Mouse (Mus musculus): ENCODE results near the gene Zmiz1. TPM values are rescaled to one million over a fixed set of nuclear protein-coding genes. Genes with fewer than 3 reads are reported as not detected.

The Zmiz1 gene
- total and polyA plus RNA-seq, 3 experiments: 0.09 to 0.16 TPM; not detected in 1

DNA sequence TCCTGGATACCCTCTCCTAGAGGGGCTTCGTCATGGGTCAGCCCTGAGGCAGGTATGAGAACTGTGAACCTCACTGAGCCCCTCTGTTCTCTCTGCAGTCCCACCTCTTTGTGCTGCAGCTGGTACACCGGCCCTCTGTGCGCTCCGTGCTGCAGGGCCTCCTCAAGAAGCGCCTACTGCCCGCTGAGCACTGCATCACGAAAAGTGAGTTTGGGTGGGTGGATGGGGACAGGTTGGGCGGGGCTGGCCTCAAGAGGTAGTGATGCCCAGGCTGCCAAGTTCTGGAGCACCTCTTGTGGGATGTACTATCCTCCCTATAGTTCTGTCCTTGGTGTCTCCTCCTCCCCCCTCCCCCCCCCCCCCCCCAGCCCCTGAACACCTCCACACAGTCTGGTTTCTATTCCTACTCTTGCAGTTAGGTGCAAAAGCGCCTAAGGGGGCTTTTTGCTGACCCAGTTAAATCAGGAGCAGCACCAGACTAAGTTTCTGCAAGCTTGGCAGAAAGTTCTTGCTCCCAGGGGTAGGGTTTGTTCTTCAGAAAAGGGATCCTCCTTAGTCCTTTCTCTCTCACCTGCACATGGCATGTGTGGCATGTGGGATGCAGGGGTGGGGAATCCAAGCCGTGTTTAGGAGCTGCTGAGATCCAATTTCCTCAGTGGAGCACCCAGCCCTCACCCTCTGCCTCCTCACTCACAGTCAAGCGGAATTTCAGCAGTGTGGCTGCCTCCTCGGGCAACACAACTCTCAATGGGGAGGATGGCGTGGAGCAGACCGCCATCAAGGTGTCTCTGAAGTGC is 195.6 kb downstream of the Zmiz1 start:
- H3K4me3 ChIP-seq (ENCODE audit: low read depth, low read length): no peak overlapping the region
- H3K9me3 ChIP-seq (replicated peaks): peaks cover 79% of the 10 kb centered on the region
- no peak for ATAC-seq (ENCODE audit: extremely low read depth, insufficient number of reproducible peaks, low FRiP score, poor library complexity, severe bottlenecking)
- TF ChIP-seq POLR2AphosphoS5 (IDR thresholded peaks at IDR 0.05; ENCODE audit: insufficient replicate concordance, low read depth, low read length): no peak
- TF ChIP-seq GATA2 (IDR thresholded peaks at IDR 0.05; ENCODE audit: borderline replicate concordance, low read depth, low read length): no peak
- TF ChIP-seq GATA1 (IDR thresholded peaks at IDR 0.05; ENCODE audit: borderline replicate concordance, low read length): no peak
- no peak for TF ChIP-seq TAL1 (conservative IDR thresholded peaks at IDR 0.05; ENCODE audit: low read depth, low read length)
- TF ChIP-seq CTCF (IDR thresholded peaks at IDR 0.05; ENCODE audit: low read depth, low read length): no peak
- H3K36me3 ChIP-seq (replicated peaks): no peaks in the 10 kb centered on the region
- peaks cover 4% of the 10 kb centered on the region; the same call in 1 of the 2 replicates for H3K27me3 ChIP-seq (ENCODE audit: insufficient read depth, low read length)
- no peaks in the 10 kb centered on the region for H3K4me1 ChIP-seq (ENCODE audit: insufficient read depth, low read depth, low read length)
- DNase-seq (ENCODE audit: low spot score): no peak

DNA sequence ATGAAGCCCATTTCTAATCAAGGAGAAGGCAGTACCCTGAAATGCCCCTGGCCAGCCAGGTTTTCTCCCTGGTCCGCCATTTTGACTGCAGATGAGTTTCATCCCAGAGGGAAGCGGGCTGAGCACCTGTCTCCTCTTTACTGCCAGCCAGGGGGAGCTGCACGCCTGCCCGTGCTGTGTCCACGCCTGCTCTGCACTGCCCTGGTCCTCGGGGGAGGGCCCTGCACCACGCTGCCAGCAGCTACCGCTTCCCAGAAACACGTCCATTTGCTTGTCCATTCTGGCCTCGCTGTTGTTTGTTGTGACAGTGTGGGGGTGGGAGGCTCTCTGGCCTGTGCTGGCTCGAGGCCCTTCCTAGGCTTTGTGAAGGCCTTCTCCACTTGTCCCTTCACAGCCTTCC is 201.7 kb downstream of the Zmiz1 start:
- DNase-seq (ENCODE audit: low spot score): no peak
- no peaks in the 10 kb centered on the region; the same call in 1 of the 2 replicates for H3K27me3 ChIP-seq (ENCODE audit: insufficient read depth, low read length)
- TF ChIP-seq TAL1 (conservative IDR thresholded peaks at IDR 0.05; ENCODE audit: low read depth, low read length) (no peak), GATA1 (IDR thresholded peaks at IDR 0.05; ENCODE audit: borderline replicate concordance, low read length) (no peak), CTCF (IDR thresholded peaks at IDR 0.05; ENCODE audit: low read depth, low read length) (no peak), GATA2 (IDR thresholded peaks at IDR 0.05; ENCODE audit: borderline replicate concordance, low read depth, low read length) (no peak), POLR2AphosphoS5 (IDR thresholded peaks at IDR 0.05; ENCODE audit: insufficient replicate concordance, low read depth, low read length) (no peak)
- H3K36me3 ChIP-seq (replicated peaks): no peaks in the 10 kb centered on the region
- H3K9me3 ChIP-seq (replicated peaks): peaks cover 65% of the 10 kb centered on the region
- ATAC-seq (ENCODE audit: extremely low read depth, insufficient number of reproducible peaks, low FRiP score, poor library complexity, severe bottlenecking): no peak
- no peaks in the 10 kb centered on the region for H3K4me1 ChIP-seq (ENCODE audit: insufficient read depth, low read depth, low read length)
- no peak overlapping the region for H3K4me3 ChIP-seq (ENCODE audit: low read depth, low read length)

DNA sequence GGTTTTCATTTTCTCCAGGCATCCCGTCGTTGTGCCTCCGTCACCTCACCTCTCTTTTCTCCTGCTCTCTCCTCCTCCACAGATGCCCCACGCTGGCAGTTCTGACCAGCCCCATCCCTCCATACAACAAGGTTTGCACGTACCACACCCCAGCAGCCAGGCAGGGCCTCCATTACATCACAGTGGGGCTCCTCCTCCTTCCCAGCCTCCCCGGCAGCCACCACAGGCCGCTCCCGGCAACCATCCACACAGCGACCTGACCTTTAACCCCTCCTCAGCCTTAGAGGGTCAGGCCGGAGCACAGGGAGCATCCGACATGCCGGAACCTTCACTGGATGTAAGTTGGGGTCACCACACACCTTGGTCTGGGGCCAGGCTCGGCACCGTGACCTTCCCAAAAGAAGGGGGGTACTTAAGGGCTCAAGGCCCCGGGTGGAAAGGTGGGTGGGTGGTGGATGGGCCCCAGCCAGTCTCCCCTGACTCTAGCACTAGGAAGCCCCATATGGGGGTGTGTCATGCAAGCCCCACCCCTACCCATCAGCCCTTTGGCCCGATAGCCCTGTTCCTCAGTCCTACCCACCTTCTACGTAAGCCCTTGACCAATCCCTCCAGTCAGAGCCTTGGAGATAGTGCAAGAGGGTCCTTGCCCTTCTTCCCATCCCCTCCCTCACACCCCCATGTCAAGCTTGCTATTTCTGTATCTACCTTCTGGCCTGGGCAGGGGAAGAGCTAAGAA is 202.4 kb downstream of the Zmiz1 start:
- Histone ChIP-seq H3K27me3 (ENCODE audit: insufficient read depth, low read length) (no peaks in the 10 kb centered on the region; the same call in 1 of the 2 replicates), H3K36me3 (replicated peaks) (no peaks in the 10 kb centered on the region), H3K4me3 (ENCODE audit: low read depth, low read length) (no peak overlapping the region), H3K4me1 (ENCODE audit: insufficient read depth, low read depth, low read length) (no peaks in the 10 kb centered on the region), H3K9me3 (replicated peaks) (peaks cover 58% of the 10 kb centered on the region)
- no peak for DNase-seq (ENCODE audit: low spot score)
- TF ChIP-seq POLR2AphosphoS5 (IDR thresholded peaks at IDR 0.05; ENCODE audit: insufficient replicate concordance, low read depth, low read length) (no peak), CTCF (IDR thresholded peaks at IDR 0.05; ENCODE audit: low read depth, low read length) (no peak), GATA2 (IDR thresholded peaks at IDR 0.05; ENCODE audit: borderline replicate concordance, low read depth, low read length) (no peak), TAL1 (conservative IDR thresholded peaks at IDR 0.05; ENCODE audit: low read depth, low read length) (no peak), GATA1 (IDR thresholded peaks at IDR 0.05; ENCODE audit: borderline replicate concordance, low read length) (no peak)
- ATAC-seq (ENCODE audit: extremely low read depth, insufficient number of reproducible peaks, low FRiP score, poor library complexity, severe bottlenecking): no peak

DNA sequence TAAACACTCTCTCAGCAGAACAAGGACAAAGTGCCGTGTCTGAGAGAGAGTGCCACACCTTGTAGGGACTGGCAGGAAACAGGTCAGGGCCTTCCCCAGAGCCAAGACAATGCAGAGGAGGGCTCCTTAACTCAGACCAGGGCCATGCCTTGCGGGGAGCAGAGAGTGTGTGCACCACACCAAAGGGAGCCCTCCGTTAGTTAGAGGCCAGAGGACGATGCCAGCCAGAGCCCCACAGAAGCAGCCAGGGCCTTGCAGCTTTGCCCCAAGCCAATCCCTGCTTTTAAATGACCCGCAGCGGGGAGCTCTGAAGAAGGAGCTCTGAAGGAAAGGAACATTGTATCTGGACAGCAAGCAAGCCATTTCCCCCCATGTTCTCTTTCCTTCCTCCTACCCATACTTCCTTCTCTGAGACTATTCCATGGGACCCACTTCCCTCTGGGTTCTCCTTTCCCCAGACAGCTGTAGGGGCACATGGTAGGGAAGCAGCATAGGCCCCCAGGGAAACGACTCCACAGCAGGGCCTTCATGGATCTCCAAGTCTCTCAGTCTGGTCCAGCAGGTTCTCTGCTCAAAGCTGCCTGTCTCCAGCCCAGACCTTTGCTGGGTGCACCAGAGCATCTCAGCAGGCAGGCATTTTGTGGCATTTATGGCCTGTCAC is 204.8 kb downstream of the Zmiz1 start:
- no peak overlapping the region for H3K4me3 ChIP-seq (ENCODE audit: low read depth, low read length)
- H3K4me1 ChIP-seq (ENCODE audit: insufficient read depth, low read depth, low read length): no peaks in the 10 kb centered on the region
- ATAC-seq (ENCODE audit: extremely low read depth, insufficient number of reproducible peaks, low FRiP score, poor library complexity, severe bottlenecking): no peak
- no peak for DNase-seq (ENCODE audit: low spot score)
- no peak for TF ChIP-seq GATA1 (IDR thresholded peaks at IDR 0.05; ENCODE audit: borderline replicate concordance, low read length)
- no peak for TF ChIP-seq GATA2 (IDR thresholded peaks at IDR 0.05; ENCODE audit: borderline replicate concordance, low read depth, low read length)
- no peak for TF ChIP-seq TAL1 (conservative IDR thresholded peaks at IDR 0.05; ENCODE audit: low read depth, low read length)
- no peak for TF ChIP-seq POLR2AphosphoS5 (IDR thresholded peaks at IDR 0.05; ENCODE audit: insufficient replicate concordance, low read depth, low read length)
- TF ChIP-seq CTCF (IDR thresholded peaks at IDR 0.05; ENCODE audit: low read depth, low read length): no peak
- H3K27me3 ChIP-seq (ENCODE audit: insufficient read depth, low read length): no peaks in the 10 kb centered on the region; the same call in 1 of the 2 replicates
- H3K9me3 ChIP-seq (replicated peaks): peaks cover 38% of the 10 kb centered on the region
- H3K36me3 ChIP-seq (replicated peaks): no peaks in the 10 kb centered on the region

DNA sequence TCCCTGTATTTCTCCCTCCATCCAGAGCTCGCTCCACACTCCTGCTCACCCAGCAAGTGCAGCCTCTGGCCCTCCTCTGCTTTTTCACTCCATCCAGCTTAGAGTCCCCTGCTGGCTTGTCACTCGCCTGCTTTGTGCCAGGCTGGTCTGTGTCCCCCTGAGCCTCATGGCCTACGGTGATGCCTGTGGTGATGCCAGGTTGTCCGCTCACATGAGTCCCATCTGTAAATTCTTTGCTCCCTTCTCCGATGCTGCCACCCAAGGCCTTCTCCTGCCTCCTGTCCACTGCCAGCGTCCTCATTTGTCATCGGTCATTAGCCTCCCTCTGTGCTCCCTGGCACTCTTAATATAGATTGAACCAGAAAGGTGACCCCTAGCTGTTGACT is 205.3 kb downstream of the Zmiz1 start:
- ATAC-seq (ENCODE audit: extremely low read depth, insufficient number of reproducible peaks, low FRiP score, poor library complexity, severe bottlenecking) (no peak), DNase-seq (ENCODE audit: low spot score) (no peak)
- Histone ChIP-seq H3K9me3 (replicated peaks) (peaks cover 38% of the 10 kb centered on the region), H3K4me3 (ENCODE audit: low read depth, low read length) (no peak overlapping the region), H3K4me1 (ENCODE audit: insufficient read depth, low read depth, low read length) (no peaks in the 10 kb centered on the region), H3K27me3 (ENCODE audit: insufficient read depth, low read length) (no peaks in the 10 kb centered on the region; the same call in 1 of the 2 replicates), H3K36me3 (replicated peaks) (no peaks in the 10 kb centered on the region)
- TF ChIP-seq GATA1 (IDR thresholded peaks at IDR 0.05; ENCODE audit: borderline replicate concordance, low read length) (no peak), POLR2AphosphoS5 (IDR thresholded peaks at IDR 0.05; ENCODE audit: insufficient replicate concordance, low read depth, low read length) (no peak), TAL1 (conservative IDR thresholded peaks at IDR 0.05; ENCODE audit: low read depth, low read length) (no peak), CTCF (IDR thresholded peaks at IDR 0.05; ENCODE audit: low read depth, low read length) (no peak), GATA2 (IDR thresholded peaks at IDR 0.05; ENCODE audit: borderline replicate concordance, low read depth, low read length) (no peak)

Data from G1E (cell line).